Mouse (Mus musculus) limb, embryonic 15.5 days (tissue): Measurements from ENCODE around the gene Adnp. TPM values are rescaled to one million over a fixed set of nuclear protein-coding genes. Genes with fewer than 3 reads are reported as not detected.

Experiments used
- ATAC-seq: fragments of 200-750 bp; cut with Nextera tagmentation; 2 replicates; pipeline ENCODE4 v1.8.0; 2017; ENCODE audit warnings: low read depth, moderate TSS enrichment; ENCODE audit not compliant: insufficient number of reproducible peaks, low FRiP score, low TSS enrichment
- H3K27ac ChIP-seq: fragments of 300-500 bp; sonication (generic); 2 replicates; pipeline ENCODE4 v1.5.1; 2015; ENCODE audit warnings: moderate library complexity, mild to moderate bottlenecking, inconsistent platforms
- H3K27me3 ChIP-seq: fragments of 300-500 bp; sonication (generic); 2 replicates; pipeline ENCODE4 v1.6.1; 2015; ENCODE audit warnings: inconsistent platforms
- H3K36me3 ChIP-seq: fragments of 300-500 bp; sonication (generic); 2 replicates; pipeline ENCODE4 v1.6.1; 2015; ENCODE audit warnings: inconsistent platforms
- H3K4me1 ChIP-seq: fragments of 300-500 bp; sonication (generic); 2 replicates; pipeline ENCODE4 v1.6.1; 2015; ENCODE audit warnings: inconsistent platforms
- H3K4me2 ChIP-seq: fragments of 300-500 bp; sonication (generic); 2 replicates; pipeline ENCODE4 v1.6.1; 2015; ENCODE audit warnings: mild to moderate bottlenecking, inconsistent platforms
- H3K4me3 ChIP-seq: fragments of 300-500 bp; sonication (generic); 2 replicates; pipeline ENCODE4 v1.5.1; 2015; ENCODE audit warnings: mild to moderate bottlenecking, inconsistent platforms
- H3K9ac ChIP-seq: fragments of 300-500 bp; sonication (generic); 2 replicates; pipeline ENCODE4 v1.6.1; 2015; ENCODE audit warnings: inconsistent platforms
- H3K9me3 ChIP-seq: fragments of 300-500 bp; sonication (generic); 2 replicates; pipeline ENCODE4 v1.6.1; 2016; ENCODE audit warnings: inconsistent platforms
- WGBS: fragments of 180-500 bp; shearing (Covaris S2); methylation state at CpG from one replicate; pipeline ENCODE4 v1.1.7; 2015; 5-methylcytosine and 5-hydroxymethylcytosine counted together
- polyA plus RNA-seq: library from polyadenylated mRNA; unstranded; fragments of >200 nt; fragmentation: Nextera tagmentation; extraction: Ambion mirVana; gene quantifications from 2 replicates; pipeline ENCODE4 v1.2.1, GENCODE M21; 2015

The Adnp gene
- 3.1 and 3.6 TPM in 2 replicates for polyA plus RNA-seq

DNA sequence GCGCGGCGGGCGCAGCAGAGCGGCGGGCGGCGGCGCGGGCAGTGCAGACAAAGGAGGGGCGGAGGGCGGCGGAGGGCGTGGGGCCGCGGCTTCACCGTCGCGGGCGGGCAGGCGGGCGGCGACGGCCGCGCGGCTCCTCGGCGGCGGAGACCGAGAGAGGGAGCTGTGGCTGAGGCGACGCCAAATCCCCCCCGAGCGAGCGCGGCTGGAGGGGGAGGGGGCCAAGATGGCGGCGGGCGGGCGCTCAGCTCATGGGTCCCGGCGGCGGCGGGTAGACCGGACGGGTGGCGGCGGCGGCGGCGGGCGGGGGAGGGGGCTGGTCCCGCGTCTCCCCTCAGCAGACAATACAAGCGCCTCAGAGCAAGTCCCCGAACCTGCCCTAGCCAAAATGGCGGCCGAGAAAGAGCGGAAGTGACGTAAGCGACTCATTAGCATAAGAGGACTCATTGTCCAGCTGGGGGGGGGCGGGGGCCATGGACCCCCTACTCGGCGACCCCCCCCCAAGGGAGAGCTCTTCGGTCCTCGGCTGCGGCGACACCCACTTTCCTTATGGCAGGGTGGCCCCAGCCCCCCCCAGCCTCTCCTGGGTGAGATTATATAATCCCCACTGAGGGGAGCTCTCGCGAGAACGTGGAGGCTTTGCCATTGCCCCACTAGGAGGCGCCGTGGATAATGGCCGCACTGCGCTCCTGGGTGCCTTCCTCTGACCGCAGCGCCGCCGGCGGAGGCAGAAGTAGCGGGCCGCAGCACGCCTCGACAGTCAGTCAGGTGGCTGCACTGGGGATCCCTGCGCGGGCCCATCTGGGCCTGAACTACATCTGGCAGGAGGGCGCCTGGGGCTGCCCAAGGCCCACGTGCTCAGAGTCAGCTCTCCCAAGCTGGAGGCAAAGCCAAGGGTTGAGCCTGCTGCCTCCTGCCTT lies at the start of gene Adnp:
Gene Adnp (minus strand): TSS at position 388 of the 920 bp plus-strand sequence.
- WGBS: 0% methylated on average over 49 of the region's 89 CpGs
- H3K9me3 ChIP-seq: no peaks in the 10 kb centered on the region
- ATAC-seq: peak; percentile 87
- H3K4me3 ChIP-seq: peak within 1 kb of the TSS; percentile 98
- H3K4me1 ChIP-seq: peaks cover 15% of the 10 kb centered on the region
- H3K27ac ChIP-seq: peak within 1 kb of the TSS; percentile 99
- peaks cover 38% of the 10 kb centered on the region for H3K36me3 ChIP-seq
- peak within 1 kb of the TSS; percentile 100 for H3K9ac ChIP-seq
- peak within 1 kb of the TSS; percentile 62 for H3K4me2 ChIP-seq
- no peaks in the 10 kb centered on the region for H3K27me3 ChIP-seq

GRCm38 (mm10) chr2:168256506-168256905 lies 49.6 kb upstream of the Adnp start:
- 76% methylated on average over 3 of the region's 3 CpGs for WGBS

DNA sequence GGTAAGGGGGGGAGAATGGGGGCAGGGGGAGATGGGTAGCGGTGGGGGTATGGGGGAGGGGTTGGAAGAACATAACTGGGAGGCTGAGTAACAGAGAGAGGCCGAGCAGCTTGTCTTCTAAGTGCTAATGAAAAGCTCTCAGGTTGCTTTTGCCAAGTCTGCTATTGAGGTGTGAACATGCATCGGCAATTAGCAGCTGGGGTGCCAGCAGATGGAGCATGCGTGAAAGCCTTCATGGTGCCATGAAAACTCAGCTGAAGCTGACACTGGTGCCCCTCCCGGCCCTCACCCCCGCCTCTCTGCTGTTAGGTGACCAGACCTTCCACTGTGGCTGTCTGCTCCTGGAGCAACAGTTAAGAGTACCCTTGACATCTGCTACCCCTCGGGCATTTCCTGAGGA lies 46.9 kb upstream of the Adnp start:
- peaks cover 6% of the 10 kb centered on the region; the same call in 1 of the 2 replicates for H3K4me1 ChIP-seq
- ATAC-seq: no peak
- WGBS: 21% methylated on average over 7 of the region's 7 CpGs
- no peak overlapping the region for H3K4me2 ChIP-seq
- no peak overlapping the region for H3K27ac ChIP-seq
- no peaks in the 10 kb centered on the region for H3K36me3 ChIP-seq
- no peaks in the 10 kb centered on the region for H3K9me3 ChIP-seq
- H3K4me3 ChIP-seq: no peak overlapping the region
- no peak overlapping the region for H3K9ac ChIP-seq
- peaks cover 4% of the 10 kb centered on the region; the same call in 1 of the 2 replicates for H3K27me3 ChIP-seq

More at GRCm38 (mm10) chr2:168256506-168256905, 49.6 kb upstream of the Adnp start:
- H3K27me3 ChIP-seq: no peaks in the 10 kb centered on the region
- H3K4me2 ChIP-seq: no peak overlapping the region
- H3K4me3 ChIP-seq: no peak overlapping the region
- H3K9me3 ChIP-seq: no peaks in the 10 kb centered on the region
- no peak overlapping the region for H3K9ac ChIP-seq
- no peak overlapping the region for H3K27ac ChIP-seq
- H3K36me3 ChIP-seq: no peaks in the 10 kb centered on the region
- peaks cover 6% of the 10 kb centered on the region; the same call in 1 of the 2 replicates for H3K4me1 ChIP-seq
- no peak for ATAC-seq

GRCm38 (mm10) chr2:168252639-168253292 lies 45.9 kb upstream of the Adnp start:
- Histone ChIP-seq H3K27ac (no peak overlapping the region), H3K4me1 (peaks cover 6% of the 10 kb centered on the region; the same call in 1 of the 2 replicates), H3K4me3 (no peak overlapping the region), H3K36me3 (no peaks in the 10 kb centered on the region), H3K9ac (no peak overlapping the region), H3K9me3 (no peaks in the 10 kb centered on the region), H3K4me2 (peak overlapping the region; percentile 13; the same call in 1 of the 2 replicates), H3K27me3 (peaks cover 4% of the 10 kb centered on the region; the same call in 1 of the 2 replicates)
- ATAC-seq: no peak
- WGBS: 11% methylated on average over 16 of the region's 16 CpGs

GRCm38 (mm10) chr2:168250270-168250669 lies 43.4 kb upstream of the Adnp start:
- no peak for ATAC-seq
- Histone ChIP-seq H3K4me1 (peaks cover 6% of the 10 kb centered on the region; the same call in 1 of the 2 replicates), H3K9me3 (no peaks in the 10 kb centered on the region), H3K36me3 (no peaks in the 10 kb centered on the region), H3K4me2 (no peak overlapping the region), H3K9ac (no peak overlapping the region), H3K27me3 (peaks cover 4% of the 10 kb centered on the region; the same call in 1 of the 2 replicates), H3K4me3 (no peak overlapping the region), H3K27ac (no peak overlapping the region)
- 12% methylated on average over 8 of the region's 8 CpGs for WGBS

GRCm38 (mm10) chr2:168248856-168249245 lies 41.9 kb upstream of the Adnp start:
- Histone ChIP-seq H3K4me2 (no peak overlapping the region), H3K36me3 (no peaks in the 10 kb centered on the region), H3K4me1 (peaks cover 6% of the 10 kb centered on the region; the same call in 1 of the 2 replicates), H3K27ac (no peak overlapping the region), H3K27me3 (peaks cover 4% of the 10 kb centered on the region; the same call in 1 of the 2 replicates), H3K9me3 (no peaks in the 10 kb centered on the region), H3K9ac (no peak overlapping the region), H3K4me3 (no peak overlapping the region)
- ATAC-seq: no peak
- 16% methylated on average over 2 of the region's 2 CpGs for WGBS

DNA sequence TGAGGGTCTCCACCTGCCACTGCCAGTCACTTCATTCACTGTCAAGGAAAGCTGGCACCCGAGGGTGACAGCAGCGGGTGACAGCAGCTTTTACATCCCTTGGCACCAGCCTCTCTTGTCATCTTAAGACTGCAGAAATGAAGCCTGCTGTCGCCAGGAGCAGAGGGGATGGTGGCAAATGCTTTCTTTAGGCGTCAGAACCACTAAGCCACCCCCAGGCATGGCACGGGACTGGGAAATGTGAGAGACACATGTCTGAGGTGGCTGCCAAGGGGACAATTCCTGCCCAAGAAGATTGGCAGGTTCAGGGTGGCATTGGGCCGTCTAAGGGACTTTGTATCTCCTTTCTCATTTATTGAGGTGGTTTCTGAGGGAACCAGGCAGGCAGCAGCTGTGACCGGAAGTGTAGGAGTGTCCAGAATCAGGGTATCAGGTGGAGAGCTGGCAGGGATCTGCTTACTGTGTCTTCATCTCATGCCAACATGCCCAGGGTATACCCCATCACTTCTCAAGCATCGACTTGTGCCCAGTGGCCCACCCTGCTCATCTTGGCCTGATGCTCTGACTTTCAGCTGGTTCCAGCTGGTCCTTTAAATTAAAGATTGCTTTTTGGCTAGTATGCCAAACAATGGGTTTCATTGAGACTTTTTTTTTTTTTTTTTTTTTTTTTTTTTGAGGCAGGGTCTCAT lies 41.4 kb upstream of the Adnp start:
- H3K4me2 ChIP-seq: no peak overlapping the region
- H3K27me3 ChIP-seq: peaks cover 4% of the 10 kb centered on the region; the same call in 1 of the 2 replicates
- 75% methylated on average over 8 of the region's 8 CpGs for WGBS
- H3K36me3 ChIP-seq: no peaks in the 10 kb centered on the region
- ATAC-seq: no peak
- H3K9me3 ChIP-seq: no peaks in the 10 kb centered on the region
- H3K4me1 ChIP-seq: peaks cover 6% of the 10 kb centered on the region; the same call in 1 of the 2 replicates
- no peak overlapping the region for H3K4me3 ChIP-seq
- H3K27ac ChIP-seq: no peak overlapping the region
- no peak overlapping the region for H3K9ac ChIP-seq

GRCm38 (mm10) chr2:168245571-168245970 lies 38.7 kb upstream of the Adnp start:
- no peak for ATAC-seq
- no peaks in the 10 kb centered on the region for H3K36me3 ChIP-seq
- 32% methylated on average over 8 of the region's 8 CpGs for WGBS

GRCm38 (mm10) chr2:168243278-168243677 lies 36.4 kb upstream of the Adnp start:
- 66% methylated on average over 4 of the region's 4 CpGs for WGBS
- H3K4me2 ChIP-seq: no peak overlapping the region
- no peaks in the 10 kb centered on the region for H3K27me3 ChIP-seq
- H3K36me3 ChIP-seq: no peaks in the 10 kb centered on the region
- no peak overlapping the region for H3K27ac ChIP-seq
- H3K9me3 ChIP-seq: no peaks in the 10 kb centered on the region
- ATAC-seq: no peak
- H3K4me1 ChIP-seq: no peaks in the 10 kb centered on the region
- H3K4me3 ChIP-seq: no peak overlapping the region
- no peak overlapping the region for H3K9ac ChIP-seq

More at GRCm38 (mm10) chr2:168245571-168245970, 38.7 kb upstream of the Adnp start:
- Histone ChIP-seq H3K9ac (no peak overlapping the region), H3K4me3 (no peak overlapping the region), H3K4me1 (no peaks in the 10 kb centered on the region), H3K9me3 (no peaks in the 10 kb centered on the region), H3K27me3 (no peaks in the 10 kb centered on the region), H3K4me2 (no peak overlapping the region), H3K27ac (no peak overlapping the region)

- Histone ChIP-seq H3K36me3 (no peaks in the 10 kb centered on the region), H3K4me3 (no peak overlapping the region), H3K27ac (no peak overlapping the region), H3K9ac (no peak overlapping the region), H3K9me3 (no peaks in the 10 kb centered on the region), H3K4me1 (no peaks in the 10 kb centered on the region), H3K27me3 (no peaks in the 10 kb centered on the region), H3K4me2 (no peak overlapping the region)
- no peak for ATAC-seq
Observed at GRCm38 (mm10) chr2:168242841-168243240, 35.9 kb upstream of the Adnp start.

- no peaks in the 10 kb centered on the region for H3K27me3 ChIP-seq
- ATAC-seq: no peak
- WGBS: 88% methylated on average over 4 of the region's 4 CpGs
- no peak overlapping the region for H3K4me3 ChIP-seq
- no peak overlapping the region for H3K9ac ChIP-seq
- peaks cover 14% of the 10 kb centered on the region; the same call in 1 of the 2 replicates for H3K36me3 ChIP-seq
- no peak overlapping the region for H3K27ac ChIP-seq
- no peaks in the 10 kb centered on the region for H3K9me3 ChIP-seq
- no peak overlapping the region for H3K4me2 ChIP-seq
- H3K4me1 ChIP-seq: no peaks in the 10 kb centered on the region
Observed at GRCm38 (mm10) chr2:168238335-168238734, 31.4 kb upstream of the Adnp start.
